Mouse (Mus musculus) embryonic stem cell, embryonic (primary cell): ENCODE measurements at regions not wholly inside any gene's neighbourhood (a gene's known extent, or its start where the extent isn't known, plus 50 kb on each side); places are given as distances from the start of the nearest gene placed in this dataset.
"Not testable (repeated sequence)": the region's sequence is repeated elsewhere in the genome, so short reads cannot be mapped to it uniquely, and the experiment has no call there.

Experiments
- CTCF ChIA-PET, 4 experiments: fragments of 300-600 bp in 2 of 4; fragments of 350-600 bp in 2 of 4; sonication (Branson Sonifier 250); formaldehyde crosslinking; loops; one replicate each; lab custom pipeline; 2022; ENCODE audit warnings: inconsistent platforms in 2 of 4; lab: Charles Lee
- POLR2A ChIA-PET, 4 experiments: fragments of 300-600 bp in 2 of 4; fragments of 350-600 bp in 2 of 4; sonication (Branson Sonifier 250); formaldehyde crosslinking; loops; one replicate each; lab custom pipeline; 2022; ENCODE audit warnings: antibody characterized with exemption in 4 of 4, inconsistent platforms in 1 of 4; lab: Charles Lee

- CTCF ChIA-PET, result no interaction called here
- POLR2A ChIA-PET, result no interaction called here
Observed at GRCm38 (mm10) chr4:51868250-51868649, 570.8 kb upstream of the Smc2 start.

- CTCF ChIA-PET, POLR2A ChIA-PET: not testable (repeated sequence)
Observed at GRCm38 (mm10) chr4:51868716-51869115, 570.3 kb upstream of the Smc2 start.

- ChIA-PET CTCF (no interaction called here), POLR2A (no interaction called here)
Observed at GRCm38 (mm10) chr4:51885460-51885859, 553.6 kb upstream of the Smc2 start.

GRCm38 (mm10) chr4:51889280-51889679, 549.8 kb upstream of the Smc2 start:
- CTCF ChIA-PET, result no interaction called here
- POLR2A ChIA-PET, result no interaction called here

GRCm38 (mm10) chr4:51928245-51928644, 510.8 kb upstream of the Smc2 start:
- ChIA-PET CTCF (no interaction called here), POLR2A (no interaction called here)

GRCm38 (mm10) chr4:51969751-51970150, 469.3 kb upstream of the Smc2 start:
- ChIA-PET POLR2A (no interaction called here), CTCF (no interaction called here)

GRCm38 (mm10) chr4:51978962-51979361, 460.1 kb upstream of the Smc2 start:
- CTCF ChIA-PET, result no interaction called here
- POLR2A ChIA-PET, result no interaction called here

- POLR2A ChIA-PET, result no interaction called here
Observed at GRCm38 (mm10) chr4:51992482-51992881, 446.6 kb upstream of the Smc2 start.

GRCm38 (mm10) chr4:52036765-52037353, 402.2 kb upstream of the Smc2 start:
- CTCF ChIA-PET, result no interaction called here

More at GRCm38 (mm10) chr4:51992482-51992881, 446.6 kb upstream of the Smc2 start:
- CTCF ChIA-PET, result no interaction called here

GRCm38 (mm10) chr4:52043404-52043803, 395.6 kb upstream of the Smc2 start:
- POLR2A ChIA-PET, result no interaction called here
- CTCF ChIA-PET, result no interaction called here

More at GRCm38 (mm10) chr4:52036765-52037353, 402.2 kb upstream of the Smc2 start:
- POLR2A ChIA-PET, result no interaction called here

- ChIA-PET POLR2A (no interaction called here), CTCF (no interaction called here)
Observed at GRCm38 (mm10) chr4:52050948-52051347, 388.1 kb upstream of the Smc2 start.

- ChIA-PET CTCF (no interaction called here), POLR2A (no interaction called here)
Observed at GRCm38 (mm10) chr4:52056031-52056430, 383.0 kb upstream of the Smc2 start.

GRCm38 (mm10) chr4:52060031-52060430, 379.0 kb upstream of the Smc2 start:
- ChIA-PET CTCF (no interaction called here), POLR2A (no interaction called here)

- ChIA-PET CTCF (no interaction called here), POLR2A (no interaction called here)
Observed at GRCm38 (mm10) chr4:52099187-52099586, 339.9 kb upstream of the Smc2 start.

GRCm38 (mm10) chr4:52105887-52106286, 333.2 kb upstream of the Smc2 start:
- POLR2A ChIA-PET, result no interaction called here

GRCm38 (mm10) chr4:52117765-52118290, 321.2 kb upstream of the Smc2 start:
- CTCF ChIA-PET, result no interaction called here
- POLR2A ChIA-PET, result no interaction called here

More at GRCm38 (mm10) chr4:52105887-52106286, 333.2 kb upstream of the Smc2 start:
- CTCF ChIA-PET, result no interaction called here

GRCm38 (mm10) chr4:52118439-52119072, 320.5 kb upstream of the Smc2 start:
- ChIA-PET CTCF (no interaction called here), POLR2A (no interaction called here)

- ChIA-PET POLR2A (no interaction called here), CTCF (interaction anchor here in 1 of 4 experiments (0.5 kb wide), 1 partner anchor 832 kb away, joined by 5 read pairs; no protein-coding TSS in a partner anchor)
Observed at GRCm38 (mm10) chr4:52152565-52153164, 286.4 kb upstream of the Smc2 start.

- ChIA-PET CTCF (no interaction called here), POLR2A (no interaction called here)
Observed at GRCm38 (mm10) chr4:52176240-52176639, 262.8 kb upstream of the Smc2 start.

- ChIA-PET CTCF (no interaction called here), POLR2A (no interaction called here)
Observed at GRCm38 (mm10) chr4:52197777-52198176, 241.3 kb upstream of the Smc2 start.

GRCm38 (mm10) chr4:52210601-52211000, 228.4 kb upstream of the Smc2 start:
- ChIA-PET CTCF (no interaction called here), POLR2A (no interaction called here)
